Mouse (Mus musculus) lung, postnatal 14 days (tissue): ENCODE results near the gene Mgea5.

Source experiments
- DNase-seq: peaks from one replicate; pipeline ENCODE4 v3.0.0; 2021

Gene Mgea5

DNA sequence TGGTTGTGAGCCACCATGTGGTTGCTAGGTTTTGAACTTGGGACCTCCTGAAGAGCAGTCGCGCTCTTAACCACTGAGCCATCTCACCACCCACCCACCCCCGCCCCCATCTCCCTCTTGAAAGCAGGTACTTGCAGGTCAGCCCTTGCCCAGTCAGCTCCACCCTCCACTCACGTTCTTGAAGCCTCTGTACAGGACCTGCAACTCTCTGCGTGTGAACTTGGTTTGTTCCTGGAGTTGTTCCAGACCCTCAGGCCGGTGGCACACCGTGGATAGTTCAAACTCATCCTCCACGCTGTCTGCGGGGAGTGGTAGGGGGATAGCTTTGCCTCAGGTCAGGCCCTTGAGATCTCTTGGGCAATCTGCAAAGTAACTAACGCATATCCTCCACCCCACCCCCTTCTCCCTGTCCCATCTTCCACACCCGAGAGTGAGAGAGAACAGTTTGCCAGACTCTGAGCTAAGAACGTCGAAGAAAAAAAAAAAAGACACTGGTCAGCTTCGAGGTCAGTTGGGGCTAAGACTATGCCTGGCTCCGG is 11.8 kb upstream of the Mgea5 start:
- DNase-seq, result peak; percentile 29

DNA sequence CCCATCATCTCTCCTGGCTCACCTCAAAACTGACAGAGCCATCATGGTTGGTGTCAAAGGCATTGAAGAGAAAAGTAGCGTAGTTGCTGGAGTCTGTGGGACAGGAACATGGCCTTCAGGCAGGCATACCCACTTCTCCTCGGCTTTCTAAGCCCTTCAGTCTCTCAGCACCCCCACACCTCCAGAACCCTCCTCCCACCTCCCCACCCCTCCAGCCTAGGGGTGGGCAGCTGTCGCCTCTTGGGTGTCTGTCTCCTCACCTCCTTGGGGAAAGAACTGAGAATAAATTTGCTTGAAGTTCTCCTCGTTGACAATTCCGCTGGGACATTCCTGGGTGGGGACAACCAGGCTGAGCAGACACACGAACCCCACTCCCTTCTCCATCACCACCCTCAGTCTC is 11.1 kb upstream of the Mgea5 start:
- no peak for DNase-seq

DNA sequence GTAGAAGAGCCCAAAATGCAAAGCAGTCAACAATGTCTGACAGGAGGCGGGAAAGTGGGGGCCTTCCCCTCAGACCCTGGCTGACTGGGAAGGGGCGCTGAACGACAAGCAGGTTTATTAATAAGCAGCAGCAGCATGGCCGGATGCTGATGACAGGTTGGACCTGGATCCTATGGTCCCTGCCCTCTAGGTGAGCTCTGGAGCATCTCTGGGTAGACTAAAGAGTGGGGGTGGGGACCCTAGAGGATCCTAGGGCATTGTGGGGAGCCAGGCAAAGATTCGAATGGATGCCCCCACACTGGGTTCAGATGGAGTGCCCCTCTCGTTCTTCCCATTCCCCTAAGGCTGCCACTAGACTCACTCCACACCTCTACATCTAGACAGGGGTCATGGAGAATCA is 8.8 kb upstream of the Mgea5 start:
- no peak for DNase-seq

DNA sequence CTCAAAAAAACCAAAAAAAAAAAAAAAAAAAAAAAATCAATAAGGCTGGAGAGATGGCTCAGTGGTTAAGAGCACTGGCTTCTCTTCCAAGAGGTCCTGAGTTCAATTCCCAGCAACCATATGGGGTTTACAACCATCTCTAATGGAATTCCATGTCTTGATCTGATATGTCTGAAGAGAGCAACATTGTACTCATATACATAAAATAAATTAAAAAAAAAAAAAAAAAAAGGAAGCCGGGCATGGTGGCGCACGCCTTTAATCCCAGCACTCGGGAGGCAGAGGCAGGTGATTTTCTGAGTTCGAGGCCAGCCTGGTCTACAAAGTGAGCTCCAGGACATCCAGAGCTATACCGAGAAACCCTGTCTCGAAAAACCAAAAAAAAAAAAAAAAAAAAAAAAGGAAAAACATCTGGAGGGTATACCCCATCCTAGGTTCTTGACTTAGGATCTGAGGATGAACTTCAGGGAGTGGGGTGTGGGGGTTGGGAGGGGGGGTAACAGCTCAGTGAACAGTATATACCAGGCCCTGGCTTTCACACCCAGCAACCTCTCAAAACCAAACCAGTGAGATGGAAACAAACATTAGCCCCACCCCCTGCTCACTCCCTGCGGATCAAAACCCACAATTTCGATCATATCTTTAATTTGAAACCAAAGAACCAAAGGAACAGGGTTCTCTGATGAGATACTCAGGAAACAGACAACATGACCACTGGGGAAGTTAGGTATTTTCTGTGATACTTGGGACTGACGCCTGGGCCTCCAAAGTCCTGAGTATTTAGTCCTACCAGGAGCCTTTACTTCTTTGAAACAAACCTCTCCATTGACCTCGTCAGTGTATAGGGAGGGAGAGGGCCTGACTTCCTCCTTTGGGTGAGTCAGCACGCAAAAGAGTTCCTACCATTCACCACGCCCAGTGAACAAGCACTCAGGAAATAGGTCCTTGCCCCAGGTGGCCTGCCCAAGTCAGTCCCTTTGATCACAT is 6.5 kb upstream of the Mgea5 start:
- DNase-seq, result peak; percentile 31

DNA sequence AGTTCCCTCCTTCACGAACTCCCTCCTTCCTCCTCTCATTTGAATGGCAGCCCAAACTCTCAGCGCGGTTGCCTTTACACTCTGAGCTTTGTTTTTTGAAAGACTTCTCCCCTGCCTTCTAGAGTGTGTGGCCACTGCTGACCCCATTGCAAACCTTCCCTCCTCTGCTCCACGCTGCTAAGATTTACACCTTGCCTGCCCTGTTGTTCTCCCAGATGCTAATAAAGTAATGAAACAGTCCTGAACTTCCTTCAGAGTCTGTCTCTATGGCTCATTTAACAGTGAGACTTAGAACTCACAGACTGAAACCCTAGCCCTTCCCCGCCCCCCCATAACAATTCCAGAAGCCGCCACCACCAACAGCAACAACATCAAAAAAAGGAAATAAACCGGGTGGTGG is 5.7 kb upstream of the Mgea5 start:
- no peak for DNase-seq

DNA sequence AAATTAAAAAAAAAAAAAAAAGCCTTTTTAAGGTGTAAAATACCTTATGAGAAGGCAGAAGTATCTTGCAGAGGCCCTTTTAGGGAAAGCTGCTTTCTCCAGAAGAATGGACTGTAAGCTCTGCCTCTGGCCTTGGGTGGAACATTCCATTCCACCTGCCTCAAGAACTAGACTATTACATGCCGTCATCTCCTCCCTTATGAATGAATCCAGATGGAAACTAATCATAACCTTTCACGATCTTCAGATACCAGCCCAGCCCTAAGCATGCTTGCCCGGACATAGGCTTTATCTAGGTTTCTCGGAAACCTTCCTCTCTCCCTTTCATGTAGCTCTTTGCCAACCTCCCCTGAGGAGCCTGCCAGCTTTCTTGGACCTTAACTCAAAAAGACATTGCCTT is 4.7 kb upstream of the Mgea5 start:
- no peak for DNase-seq

DNA sequence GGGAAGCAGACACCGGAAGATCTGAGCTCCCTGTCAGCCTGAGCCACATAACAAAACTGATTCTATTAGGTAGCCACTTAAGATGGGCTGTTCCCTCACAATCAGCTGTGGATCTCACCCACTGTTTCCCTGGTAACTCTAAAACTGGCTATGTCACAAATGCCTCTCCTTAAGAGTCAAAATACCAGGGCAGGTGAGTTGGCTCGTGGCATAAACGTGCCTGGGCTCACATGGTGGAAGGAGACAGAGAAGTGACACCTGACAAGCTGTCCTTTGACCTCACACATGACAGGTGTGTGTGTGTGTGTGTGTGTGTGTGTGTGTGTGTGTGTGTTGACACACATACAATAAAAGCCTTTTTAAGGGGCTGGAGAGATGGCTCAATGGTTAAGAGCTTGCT is 3.8 kb upstream of the Mgea5 start:
- no peak for DNase-seq

DNA sequence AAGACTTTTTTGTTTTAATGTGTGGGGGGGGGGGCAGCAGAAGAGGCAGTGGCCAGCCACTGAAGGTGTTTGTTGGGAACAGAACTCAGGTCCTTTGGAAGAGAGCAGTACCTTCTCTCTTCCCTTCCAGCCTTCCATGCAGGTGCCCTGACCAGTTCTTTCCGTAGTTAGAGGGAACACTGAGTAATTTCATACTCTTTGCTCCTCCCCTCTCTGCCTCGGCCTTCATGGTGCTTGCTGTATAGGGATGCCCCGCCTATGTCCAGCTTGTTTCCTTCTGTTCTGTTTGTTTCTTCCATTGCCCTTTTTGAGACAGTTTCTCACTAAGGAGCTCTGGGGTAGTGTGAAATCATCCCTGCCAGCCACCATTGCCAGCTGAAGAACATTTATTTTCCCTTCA is 1.8 kb upstream of the Mgea5 start:
- no peak for DNase-seq

DNA sequence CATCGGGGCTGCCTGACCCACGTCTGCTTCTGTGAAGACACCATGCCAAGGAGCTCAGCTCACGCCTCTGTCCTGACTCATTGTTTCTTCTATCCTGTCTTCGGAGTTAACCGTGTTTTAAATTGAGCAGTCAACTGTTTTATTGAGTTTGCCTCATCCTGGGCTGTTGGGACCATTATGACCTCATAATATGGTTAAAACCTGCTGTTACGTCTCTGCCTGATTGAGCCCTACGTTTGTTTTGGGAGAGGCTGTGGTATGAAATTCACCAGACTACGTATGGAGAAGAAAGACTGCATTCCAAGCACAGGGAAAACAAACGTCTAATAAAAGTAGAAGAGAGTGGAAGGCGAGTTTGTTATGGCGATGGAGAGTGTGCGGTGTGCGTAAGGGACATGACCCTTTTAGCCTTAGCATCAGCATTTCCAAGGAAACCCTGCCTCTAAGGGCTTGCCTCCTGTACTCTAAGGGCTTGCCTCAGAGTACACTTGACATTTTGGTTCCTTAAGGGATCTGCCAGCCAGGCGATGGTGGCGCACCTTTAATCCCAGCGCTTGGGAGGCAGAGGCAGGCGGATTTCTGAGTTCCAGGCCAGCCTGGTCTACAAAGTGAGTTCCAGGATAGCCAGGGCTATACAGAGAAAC is 418 bp upstream of the Mgea5 start:
- DNase-seq, result no peak

DNA sequence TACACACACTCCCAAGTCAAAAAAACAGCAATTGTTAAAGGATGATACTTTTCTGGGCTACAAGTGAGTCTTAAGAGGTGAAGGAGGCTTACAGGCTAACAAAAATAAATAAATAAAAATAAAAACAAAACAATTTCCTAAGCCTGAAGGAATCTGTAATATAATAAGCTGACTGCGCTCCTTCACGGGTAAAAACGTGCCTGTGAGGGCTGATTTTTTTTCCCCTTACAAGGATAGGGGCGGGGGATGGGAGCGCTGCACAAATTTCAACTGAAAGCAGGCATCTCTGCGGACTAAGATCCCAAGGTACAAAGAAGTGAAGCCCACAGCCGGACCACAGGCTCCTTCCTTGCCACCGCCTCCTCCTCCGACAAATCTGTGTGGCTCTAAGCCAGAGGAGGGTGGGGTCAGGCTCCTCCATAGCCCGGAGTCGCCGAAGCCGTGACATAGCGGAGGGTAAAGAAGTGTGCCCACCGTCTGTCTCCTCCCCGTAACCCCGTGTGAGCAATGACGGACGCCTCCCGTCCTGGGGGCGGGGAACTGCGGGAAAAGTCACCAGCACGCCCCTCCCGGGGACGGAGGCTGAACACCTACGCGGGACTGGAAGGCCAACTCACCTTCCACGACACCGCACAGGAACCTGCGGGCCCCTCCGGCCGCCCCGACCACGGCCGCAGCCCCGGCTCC is 1.2 kb downstream of the Mgea5 start:
- DNase-seq, result peak; percentile 84

DNA sequence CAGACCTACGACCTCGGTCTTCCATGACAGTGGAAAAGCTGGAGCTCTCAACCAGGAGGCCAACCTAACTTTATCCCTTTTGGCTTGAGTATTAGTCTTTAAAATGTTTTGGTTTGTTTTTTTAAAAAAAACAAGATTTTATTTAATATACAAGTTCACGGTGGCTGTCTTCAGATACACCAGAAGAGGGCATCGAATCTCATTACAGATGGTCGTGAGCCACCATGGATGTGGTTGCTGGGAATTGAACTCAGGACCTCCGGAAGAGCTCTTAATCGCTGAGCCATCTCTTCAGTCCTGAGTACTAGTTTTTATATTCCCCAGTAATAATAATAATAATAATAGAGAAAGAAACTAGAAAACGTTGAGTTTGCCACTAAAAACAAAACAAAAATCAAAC is 2.0 kb downstream of the Mgea5 start:
- no peak for DNase-seq

DNA sequence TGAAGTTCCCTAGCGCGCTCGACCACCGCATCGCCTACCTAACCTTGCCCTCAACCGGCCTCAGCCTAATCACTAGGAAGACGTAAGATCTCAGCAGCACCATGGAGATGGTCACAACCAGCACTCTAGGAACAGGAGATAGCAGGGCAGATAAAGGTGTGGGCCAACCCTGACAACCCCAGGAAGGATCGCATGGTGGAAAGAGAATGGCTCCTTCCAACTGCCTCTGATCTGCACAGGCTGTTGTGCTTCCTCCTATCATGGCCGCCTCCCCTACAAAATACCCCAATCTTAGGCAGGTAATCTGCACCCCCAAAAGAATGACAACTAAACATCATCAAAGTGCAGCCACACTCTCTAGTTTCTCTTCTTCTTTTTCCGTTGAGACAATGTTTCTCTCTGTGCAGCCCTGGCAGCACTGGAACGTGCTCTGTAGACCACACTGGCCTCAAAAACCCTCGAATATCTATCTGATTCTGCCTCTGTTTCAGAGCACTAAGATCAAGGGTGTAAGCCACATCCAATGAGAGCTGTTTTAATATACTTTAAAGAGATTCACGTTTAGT is 3.2 kb downstream of the Mgea5 start:
- DNase-seq, result no peak

DNA sequence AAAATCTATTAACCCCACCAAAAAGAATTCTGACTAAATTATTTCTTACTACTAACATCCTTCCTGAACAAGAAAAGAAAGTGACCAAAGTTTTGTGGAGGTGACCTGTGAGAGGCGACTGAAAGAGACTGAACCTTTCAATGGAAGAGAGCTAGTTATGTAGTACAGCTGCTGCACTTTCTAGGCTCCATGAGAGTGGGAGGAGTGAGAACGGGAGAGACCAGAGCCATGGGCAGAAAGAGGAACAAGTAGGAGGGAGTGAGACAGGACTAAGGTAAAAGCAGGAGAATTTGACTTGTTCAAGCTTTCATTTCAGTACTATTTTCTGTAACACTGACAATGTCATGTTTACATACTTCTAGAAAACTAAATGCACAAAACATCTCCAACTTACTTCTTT is 8.2 kb downstream of the Mgea5 start:
- DNase-seq, result no peak

DNA sequence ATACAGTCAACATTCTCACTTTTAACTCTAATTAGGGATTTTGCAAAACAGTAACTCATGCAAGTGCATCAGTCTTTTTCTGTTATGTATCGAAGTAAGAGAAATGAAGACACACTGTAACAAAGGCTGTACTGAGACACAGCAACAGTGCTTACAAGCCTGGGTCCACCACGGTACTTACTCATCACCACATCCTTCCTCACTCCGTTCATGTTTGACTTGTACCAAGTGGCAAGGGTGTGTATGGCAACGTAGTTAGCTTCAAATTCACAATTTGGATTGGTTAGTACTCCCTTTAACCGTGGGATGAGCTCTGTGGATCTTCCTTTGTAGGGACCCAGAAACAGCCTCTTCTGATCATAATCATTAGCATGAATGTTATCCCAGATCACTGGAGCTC is 12.1 kb downstream of the Mgea5 start:
- no peak for DNase-seq

DNA sequence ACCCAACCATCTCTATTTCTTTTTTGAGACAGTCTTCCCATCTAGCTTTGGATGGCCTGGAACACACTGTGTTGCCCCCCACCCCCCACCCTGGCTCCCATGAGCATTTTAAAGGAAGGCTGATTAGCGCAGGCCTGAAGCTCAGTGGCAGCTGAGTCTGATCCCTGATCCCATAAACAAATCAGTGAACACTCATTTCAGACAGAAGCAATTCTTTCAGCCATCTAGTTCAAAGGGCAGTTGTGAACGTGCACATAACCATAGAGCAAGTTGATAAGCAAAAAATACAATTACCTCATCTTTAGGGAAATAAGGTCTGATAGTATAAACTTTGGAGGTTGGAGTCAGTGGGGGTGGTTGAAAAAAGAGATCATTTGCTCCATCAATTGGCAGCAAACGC is 22.8 kb downstream of the Mgea5 start:
- DNase-seq, result no peak

DNA sequence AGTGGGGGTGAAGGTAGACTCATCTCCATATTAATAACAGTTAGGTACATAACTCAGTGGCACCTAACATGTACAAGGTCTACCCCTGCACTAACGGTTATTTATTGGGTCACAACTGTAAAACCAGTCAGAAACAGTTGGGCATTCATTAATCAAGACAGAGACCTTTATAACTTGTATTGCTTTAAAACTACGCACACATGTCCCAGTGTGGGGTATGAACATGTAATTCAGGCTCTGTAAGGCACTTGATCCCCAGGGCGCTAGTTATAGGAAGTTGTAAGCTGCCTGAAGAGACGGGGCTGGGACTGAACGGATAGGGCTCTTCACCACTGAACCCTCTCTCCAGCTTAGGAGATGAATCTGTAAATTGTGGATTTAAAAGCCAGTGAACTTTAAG is 25.0 kb downstream of the Mgea5 start:
- DNase-seq, result no peak

DNA sequence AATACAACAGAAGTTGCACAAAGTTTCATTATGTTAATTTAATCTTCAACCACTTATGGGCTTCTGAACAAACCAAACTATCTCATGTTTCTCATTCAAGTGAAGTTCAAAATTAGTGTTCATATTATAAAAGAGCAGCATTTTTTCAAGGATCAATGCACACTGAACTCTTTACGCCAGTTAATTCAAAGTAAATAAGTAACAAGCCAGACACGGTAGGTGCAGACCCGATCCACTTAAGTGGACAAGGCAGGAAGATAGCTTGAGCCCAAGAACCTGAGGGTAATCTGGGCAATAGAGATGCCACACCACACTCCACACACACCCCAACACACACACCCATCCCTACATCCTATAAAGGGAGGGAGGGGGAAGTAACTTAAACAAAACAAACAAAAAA is 30.1 kb downstream of the Mgea5 start:
- DNase-seq, result no peak

DNA sequence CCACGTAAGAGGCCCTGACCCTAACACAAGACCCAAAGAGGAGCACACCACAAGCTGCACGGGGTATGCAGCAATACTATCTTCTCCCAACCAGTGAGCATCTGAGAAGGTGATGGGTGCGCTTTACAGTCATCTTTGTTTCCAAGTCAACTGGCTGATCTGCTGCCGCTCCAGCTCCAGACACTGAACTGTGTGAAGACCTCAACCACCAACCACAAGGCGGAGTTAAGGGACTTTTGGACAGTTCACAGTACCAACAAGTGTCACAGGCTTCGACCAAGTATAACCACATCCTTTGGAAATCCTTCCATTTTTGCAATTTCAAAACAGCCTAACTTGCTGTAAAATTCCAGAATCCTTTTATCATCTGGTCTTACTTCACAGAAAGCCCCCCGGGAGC is 31.8 kb downstream of the Mgea5 start:
- no peak for DNase-seq

DNA sequence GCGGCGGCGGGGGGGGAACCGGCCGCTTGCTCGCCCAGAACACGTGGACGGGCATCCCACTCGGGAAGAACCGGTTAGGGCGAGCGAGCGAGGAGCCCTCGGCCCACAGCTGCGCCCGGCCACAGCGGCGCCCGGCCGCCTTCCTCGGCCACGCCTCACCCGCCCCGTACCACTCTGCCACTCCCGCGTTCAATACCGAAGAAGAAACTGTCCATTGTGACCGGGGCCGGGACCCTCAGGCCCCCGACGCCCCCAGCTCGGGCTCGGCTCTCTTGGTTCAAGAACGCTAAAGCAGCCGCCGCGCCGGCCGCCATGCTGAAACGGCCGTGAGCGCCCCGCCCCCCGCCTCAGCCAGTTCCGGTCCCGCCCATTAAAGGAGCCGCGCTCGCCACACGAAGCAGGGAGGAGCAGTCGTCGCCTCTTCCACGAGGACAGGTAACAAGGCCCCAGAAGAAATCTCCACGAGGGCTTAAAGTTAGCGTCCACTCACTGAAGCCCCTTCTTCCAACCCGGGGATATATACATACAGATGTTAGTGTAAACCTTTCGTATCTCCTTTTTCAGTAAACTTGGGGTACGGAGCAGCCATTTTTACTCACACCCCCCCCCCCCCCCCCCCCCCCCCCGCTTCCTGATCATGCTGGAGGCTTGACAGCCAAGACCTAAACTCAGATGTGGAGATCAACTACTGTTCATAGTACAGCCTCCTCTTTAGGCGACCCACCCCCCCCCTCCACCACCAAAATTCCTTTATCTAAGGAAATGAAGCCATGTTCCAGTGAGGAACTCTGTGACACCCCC is 34.2 kb downstream of the Mgea5 start, which contains the start of gene Npm3:
TSS of gene Npm3 (minus strand) at position 349 of the 801 bp plus-strand sequence.
- peak; percentile 88 for DNase-seq

DNA sequence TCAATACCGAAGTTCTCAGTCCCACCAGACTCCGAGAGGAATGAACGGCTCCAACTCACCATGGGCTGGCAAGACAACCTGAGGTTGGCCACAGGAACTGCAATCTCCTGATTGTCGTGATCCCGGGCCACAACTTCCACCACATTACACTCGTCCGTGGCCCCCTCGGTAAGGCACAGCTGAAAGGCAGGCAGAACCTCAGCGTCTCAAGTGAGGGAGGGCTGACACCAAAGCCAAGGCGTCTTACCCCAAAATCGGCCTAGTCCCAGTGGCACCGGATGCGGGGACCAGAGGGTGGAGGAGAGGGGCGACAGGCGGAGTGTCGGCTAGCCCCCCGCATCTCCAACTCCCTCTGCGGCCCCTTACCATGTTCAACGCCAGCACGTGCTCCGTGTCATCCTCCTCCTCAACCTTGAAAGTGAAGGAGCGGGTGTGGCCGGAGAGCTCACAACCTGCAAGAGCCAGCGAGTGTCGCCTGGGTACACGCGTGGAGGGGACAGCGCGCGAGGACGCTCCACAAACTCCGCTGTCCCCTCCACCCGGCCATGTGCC is 34.9 kb downstream of the Mgea5 start:
- no peak for DNase-seq

DNA sequence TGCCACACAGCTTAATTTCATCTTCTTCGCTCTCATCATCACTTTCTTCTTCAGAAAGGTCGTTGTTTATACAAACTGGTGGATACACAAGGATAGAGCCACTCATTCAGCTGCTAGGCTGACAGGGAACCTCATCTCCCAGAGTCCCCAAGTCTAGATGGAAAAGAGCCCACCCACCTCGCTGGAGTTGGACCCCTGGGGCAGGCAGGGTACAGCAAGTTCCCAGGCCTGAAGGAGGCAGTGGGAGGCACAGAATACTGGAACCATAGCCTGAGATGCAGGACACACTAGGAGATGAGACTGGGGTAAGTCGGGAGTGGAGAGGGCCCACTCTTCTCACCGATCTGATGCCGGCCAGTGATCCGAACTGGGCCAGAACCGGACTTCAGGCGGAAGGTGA is 35.4 kb downstream of the Mgea5 start:
- DNase-seq, result no peak
